Mouse (Mus musculus) ovary, postnatal 14 days (tissue): Measurements from ENCODE around the gene Nmral1.
"Not testable (repeated sequence)": the region's sequence is repeated elsewhere in the genome, so short reads cannot be mapped to it uniquely, and the experiment has no call there.

ENCODE experiments used
- DNase-seq: peaks from one replicate; pipeline ENCODE4 v3.0.0; 2022; ENCODE audit warnings: low spot score

Nmral1 gene

DNA sequence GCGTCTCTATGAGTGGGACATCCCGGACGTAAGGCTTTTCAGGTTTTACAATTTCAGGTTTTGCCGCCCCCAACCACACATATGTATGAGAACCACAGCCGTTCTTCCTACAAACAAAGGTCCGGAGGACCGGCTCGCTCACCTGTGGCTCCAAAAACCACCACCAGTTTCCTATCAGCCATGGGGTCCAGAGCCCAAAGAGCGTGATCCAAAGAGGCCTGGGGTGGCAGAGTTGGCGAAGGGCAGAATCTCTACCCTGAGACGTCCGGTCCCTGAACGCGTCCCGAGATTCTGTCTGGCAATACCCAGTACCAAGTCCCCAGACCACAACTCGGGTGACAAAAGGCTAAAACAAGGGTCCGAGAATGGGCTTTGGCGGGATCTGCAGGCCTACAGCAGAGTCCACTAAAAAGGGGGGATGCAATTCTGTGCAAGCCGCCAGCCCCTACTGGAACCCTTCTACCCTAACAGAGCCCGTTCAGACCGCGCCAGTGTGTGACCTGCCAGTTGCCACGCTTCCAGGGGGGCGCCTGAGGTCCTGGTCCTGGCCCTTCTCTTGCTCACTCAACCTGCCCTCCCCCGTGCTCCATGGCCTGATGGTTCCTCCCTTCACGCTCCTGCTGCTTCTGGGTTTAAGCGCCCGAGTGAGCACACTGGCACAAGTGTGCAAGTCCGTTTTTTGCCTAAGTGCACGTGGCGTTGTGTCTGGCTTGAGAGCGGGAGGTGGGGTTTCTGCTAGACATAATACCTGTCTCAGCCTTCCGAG, at the start of gene Nmral1:
Gene Nmral1 (minus strand): TSS at position 604 of the 766 bp plus-strand sequence.
- peak; percentile 36 for DNase-seq

DNA sequence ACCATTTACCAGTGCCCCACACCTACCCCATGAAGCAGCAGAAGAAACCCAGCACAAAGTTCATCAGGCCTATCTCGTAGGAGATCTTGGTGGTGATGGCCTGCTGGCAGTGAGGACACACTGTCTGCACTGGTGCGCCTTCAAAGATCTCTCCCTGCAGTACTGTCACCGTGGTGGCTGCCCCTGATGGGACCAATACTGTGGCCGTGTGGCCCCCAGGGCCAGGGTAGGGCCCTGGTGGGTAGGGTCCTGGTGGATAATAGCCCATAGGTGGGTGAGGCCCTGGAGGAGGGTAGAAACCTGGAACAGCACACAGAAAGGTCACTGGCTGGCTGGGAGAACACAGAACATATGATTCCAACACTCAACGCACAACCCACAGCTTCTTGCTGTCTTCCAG, 49.6 kb upstream of the Nmral1 start:
- no peak for DNase-seq

DNA sequence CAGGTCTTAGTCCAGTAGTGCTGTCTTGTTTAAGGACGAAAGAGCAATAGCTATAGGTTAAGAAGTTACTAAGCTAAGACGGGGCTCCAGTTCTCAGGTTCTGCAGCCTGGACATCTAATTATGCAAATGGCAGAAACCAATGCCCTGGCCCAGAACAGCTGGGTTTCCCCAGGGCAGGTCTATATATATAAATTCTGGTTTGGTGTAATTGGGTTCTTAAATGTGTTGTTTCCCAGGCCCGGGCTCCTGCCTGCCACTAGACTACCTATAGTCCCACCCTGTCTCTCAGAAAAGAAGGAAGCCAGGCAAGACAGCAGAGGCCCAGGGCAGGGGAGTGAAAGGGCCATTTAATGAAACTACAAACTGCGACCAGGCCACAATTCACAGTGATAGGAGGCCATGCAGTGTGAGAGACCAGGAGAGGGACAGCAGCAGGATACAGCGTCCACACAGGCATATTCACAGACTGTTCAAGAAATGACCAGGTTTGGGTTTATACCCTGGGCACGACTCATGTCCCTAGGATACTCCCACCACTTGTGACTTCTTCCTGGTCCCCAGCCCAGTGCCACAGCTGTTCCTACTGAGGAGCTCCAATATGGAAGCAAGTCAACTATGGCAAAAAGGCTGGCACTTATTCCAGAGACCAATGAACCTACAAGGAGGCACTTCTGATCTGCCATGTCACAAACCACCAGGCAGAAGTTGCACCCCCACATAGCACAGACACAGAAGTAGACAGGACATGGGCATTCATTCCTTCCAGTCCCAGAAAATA, 48.0 kb upstream of the Nmral1 start:
- no peak for DNase-seq

DNA sequence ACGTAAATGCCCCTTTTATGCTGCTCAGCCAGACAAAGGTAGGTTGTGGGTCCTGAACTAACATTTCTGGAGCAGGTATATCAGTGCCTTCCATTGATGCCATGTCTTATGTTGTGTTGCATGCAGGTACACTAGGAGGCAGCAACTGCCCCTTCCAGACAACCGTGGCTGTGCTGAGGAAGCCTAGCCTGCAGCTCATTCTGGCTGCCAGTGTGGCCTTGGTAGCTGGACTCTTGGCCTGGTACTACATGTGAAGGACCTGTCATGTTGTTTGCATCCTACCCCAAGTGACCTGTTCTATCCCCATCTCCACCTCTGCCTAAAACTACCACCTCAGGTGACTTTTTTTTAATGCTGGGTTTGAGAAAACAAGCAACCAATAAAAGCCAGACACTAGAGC, 46.7 kb upstream of the Nmral1 start:
- no peak for DNase-seq

DNA sequence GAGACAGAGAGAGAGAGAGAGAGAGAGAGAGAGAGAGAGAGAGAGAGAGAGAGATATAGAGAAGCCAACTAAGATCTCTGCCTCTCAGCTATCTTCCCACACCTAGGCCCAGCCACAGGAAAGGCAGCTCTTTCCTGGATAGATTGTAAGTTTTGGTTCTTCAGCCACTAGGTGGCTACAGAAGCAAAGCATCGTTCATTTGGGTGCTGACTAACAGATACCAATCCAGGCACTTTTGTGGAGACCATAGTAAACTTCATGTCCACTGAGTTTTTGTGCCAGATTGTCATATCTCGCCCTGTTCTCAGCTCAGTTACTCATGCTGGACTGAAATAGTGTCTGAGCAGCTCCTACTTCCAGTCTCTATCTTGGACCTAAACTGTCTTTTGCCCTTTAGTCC, 44.1 kb upstream of the Nmral1 start:
- DNase-seq: no peak

DNA sequence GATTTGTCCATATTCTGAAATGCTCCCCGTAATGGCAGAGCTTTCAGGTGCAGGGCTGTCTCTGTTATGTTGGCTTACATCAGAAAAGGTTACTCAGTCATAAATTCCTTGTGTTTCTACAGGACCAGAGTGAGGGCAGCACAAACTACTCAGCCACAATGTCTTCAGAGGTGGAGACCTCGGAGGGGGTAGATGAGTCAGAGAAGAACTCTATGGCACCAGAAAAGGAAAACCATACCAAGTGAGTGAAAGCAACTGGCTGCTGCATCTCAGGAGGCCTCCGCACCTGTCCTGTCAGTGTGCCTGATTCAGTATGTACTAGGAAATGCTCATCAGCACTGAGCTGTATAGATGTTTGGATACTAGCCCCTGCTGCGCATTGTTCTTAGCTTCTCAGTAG, 43.3 kb upstream of the Nmral1 start:
- no peak for DNase-seq

DNA sequence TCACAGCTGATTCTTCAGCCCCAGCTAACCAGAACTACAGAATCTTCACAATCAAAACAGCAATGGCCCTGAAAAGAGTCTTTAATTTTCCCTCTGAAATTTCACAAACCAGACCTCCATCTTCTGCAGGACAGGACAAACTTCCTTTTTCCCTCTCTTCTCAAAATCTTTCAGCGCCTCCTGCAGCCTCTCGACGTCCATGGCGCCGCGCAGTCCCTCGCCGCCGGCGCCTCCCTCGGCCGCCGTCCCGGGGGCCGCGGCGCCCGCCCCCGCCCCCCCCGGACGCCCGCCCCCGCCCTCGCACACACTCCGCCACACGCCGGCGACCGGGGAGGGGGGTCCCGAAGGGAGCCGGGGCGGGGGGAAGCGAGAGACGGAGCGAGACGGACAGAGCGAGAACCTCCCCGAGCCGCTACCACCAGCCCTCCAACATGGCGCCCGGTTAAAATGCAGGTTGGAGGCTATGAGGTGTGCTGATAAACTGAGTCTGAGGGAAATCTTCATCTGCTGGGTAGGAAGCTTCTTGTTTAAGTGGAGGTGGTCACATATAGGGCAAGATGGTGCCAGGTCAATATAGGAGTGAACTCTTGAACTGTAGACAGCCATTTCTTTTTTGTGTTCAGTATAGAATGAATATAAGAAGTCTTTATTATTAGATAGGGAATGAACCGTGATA, 37.6 kb upstream of the Nmral1 start:
- not testable (repeated sequence) for DNase-seq

DNA sequence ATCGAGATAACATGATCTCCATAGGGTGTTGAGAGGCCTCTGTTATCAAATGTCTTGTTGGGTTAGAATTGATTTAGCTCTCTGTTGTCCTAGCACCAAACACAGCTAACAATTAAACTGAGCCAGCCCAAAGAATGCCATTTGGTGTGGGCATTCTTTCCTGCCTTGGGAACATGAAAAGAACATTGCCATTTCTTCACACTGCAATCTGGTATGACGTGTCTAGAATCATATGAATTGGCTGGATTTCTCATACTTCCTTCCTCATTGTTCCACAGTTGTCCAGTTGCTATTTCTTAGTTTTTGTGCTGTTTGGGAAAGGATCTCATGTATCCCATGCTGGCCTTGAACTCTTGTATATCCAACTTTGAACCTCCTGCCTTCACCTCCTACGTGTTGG, 34.9 kb upstream of the Nmral1 start:
- no peak for DNase-seq

DNA sequence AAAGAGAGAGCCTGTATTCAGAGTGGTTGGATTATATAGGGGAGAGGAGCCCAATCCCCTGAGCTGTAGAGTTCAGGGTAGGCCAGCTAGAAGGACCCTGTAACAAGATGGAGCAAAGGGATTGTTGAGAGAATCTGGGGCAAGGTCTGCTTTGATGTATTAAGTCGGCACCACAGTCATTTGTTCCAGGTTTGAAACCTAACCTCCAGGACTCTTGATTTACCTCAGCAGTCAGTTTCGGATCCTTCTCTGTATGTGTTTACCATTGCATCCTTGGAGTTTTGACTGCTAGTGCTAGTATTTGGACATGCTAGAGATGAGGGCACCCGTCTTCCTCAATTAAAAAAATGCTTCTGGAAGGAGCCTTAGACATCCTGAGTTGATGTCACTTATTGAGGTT, 33.0 kb upstream of the Nmral1 start:
- DNase-seq: no peak

DNA sequence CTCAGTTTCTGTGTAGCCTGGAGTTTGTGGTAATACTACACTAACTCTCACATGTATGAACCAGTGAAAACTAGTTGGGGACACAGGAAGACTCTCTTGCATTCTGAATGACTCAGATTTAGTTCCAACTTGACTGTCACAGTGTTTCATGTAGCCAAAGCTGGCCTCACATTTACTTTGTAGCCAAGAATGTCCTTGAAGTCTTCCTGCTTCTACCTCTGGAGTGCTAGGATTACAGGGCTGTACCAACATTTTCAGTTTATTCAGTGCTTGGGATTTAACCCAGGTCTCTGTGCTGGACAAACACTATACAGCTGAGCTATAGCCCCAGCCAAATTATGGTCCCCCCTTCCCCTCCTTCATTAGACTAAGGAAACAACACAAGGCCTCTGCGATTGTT, 23.0 kb upstream of the Nmral1 start:
- no peak for DNase-seq

DNA sequence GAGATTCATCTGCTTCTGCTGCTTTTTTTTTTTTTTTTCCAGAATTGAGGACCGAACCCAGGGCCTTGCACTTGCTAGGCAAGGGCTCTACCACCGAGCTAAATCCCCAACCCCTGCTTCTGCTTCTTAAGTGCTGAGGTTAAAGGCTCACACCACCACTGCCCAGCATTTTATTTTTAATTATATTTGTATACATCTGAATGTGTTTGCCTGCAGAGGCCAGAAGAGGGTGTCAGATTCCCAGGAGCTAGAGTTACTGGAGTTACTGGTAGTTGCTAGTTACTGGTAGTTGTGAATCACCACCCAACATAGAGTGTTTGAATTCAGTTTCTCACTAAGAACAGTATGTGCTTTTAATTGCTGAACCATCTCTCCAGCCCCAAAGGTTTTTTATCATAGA, 20.8 kb upstream of the Nmral1 start:
- DNase-seq: no peak

DNA sequence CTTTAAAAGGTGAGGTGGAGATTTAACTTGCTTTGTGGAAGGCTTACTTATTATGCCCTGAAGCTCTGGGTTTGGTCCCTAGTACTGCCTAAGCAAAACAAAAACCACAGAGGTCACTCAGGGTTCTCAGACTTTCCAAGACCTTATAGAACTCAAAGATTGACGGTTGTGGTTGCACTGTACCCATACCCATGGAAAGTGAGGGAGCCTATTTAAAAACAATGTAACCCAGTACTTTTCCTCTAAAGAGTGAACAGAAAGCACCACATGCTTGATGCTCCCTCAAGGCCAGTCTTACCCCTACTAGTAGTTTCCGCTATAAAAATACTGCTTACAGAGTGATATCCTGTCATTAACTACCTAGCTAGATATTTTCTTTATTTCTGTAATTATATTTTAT, 17.1 kb upstream of the Nmral1 start:
- no peak for DNase-seq

DNA sequence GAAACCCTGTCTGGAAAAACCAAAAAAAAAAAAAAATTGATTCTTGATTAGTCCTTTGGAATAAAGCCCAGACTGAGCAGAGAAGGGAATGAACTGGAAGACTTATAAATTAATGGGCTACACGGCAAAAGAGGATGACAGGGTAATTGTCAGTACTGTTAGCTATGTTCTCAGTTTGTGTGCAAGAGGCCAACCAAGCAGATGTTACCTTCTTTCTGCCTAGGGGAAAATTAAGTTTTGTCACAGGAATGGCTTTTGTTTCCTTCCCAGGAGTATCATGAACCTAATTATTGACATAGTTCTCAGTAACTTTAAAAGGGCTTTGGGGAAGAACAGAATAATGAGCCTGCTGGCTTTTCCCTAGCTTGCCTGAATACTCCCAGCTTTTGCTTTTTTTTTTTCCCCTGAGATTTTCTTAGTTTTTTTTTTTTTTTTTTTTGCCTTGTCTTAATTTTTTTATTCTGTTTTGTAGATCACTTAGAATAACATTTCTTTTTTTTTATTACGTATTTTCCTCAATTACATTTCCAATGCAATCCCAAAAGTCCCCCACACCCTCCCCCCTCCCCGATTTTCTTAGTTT, 11.7 kb upstream of the Nmral1 start:
- no peak for DNase-seq

DNA sequence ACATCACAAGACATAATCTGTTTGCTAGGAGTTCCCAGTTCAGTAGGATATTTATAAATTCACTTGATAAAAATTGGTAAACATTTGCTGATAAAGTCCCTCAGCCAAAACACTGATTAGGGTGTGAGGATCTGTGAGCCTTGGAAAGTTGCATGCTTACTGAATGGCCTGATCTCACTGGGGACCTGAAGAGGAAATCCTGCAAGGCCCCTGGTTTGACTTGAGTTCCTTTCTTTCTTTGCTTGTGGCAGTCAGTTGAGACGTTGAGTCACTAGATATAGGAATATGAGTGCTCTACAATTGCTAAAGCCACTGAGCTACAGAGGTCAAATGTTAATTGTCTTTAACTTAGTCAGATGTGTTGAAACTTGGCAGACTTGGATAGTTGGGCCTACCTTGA, 8.8 kb upstream of the Nmral1 start:
- no peak for DNase-seq

DNA sequence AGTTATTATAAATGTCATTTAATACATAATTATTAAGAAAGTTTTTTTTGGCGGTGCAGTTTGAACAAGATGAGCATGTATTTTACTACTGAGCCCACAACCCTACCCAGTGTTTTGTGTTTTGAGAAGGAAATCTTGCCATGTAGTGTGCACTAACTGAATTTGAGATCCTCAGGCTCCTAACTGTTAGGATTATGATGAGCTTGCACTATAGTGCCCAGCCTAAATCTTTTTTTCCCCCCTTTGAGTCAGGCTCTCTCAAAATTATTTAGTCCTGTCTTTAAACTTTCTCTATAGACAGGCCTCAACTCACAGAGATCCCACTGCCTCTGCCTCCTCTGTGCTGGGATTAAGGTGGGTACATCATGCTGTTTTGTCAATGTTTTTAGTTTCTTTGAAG, 8.4 kb upstream of the Nmral1 start:
- DNase-seq: no peak

DNA sequence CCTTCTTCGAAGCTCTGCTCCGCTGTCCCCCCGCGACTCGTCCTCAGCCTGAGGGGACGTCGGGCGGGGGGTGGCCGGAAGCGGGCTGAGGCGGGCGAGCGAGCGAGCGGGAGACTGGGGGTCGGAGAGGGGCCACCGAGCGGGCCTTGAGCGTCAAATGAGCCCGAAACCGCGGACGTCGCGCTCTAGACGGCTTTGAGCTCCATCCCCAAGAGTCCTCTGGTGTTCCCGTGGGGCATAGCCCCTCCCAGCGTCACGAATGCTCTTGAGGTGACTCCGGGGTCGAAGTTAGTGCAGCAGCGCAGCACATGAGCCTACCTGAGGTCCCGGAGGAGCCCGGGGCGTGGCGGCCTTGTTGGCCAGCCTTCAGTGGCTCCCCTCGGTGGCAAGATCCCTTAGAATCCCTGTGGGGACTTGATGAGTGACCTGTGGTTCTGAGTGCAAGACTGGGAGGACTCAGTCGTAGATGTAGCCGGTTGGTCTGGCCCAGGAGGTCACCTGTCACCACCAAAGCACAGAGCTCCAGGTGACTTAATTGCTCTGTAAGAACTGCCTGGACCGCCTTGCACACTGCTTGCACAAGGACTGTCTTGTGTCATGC, 7.5 kb upstream of the Nmral1 start:
- DNase-seq: no peak

DNA sequence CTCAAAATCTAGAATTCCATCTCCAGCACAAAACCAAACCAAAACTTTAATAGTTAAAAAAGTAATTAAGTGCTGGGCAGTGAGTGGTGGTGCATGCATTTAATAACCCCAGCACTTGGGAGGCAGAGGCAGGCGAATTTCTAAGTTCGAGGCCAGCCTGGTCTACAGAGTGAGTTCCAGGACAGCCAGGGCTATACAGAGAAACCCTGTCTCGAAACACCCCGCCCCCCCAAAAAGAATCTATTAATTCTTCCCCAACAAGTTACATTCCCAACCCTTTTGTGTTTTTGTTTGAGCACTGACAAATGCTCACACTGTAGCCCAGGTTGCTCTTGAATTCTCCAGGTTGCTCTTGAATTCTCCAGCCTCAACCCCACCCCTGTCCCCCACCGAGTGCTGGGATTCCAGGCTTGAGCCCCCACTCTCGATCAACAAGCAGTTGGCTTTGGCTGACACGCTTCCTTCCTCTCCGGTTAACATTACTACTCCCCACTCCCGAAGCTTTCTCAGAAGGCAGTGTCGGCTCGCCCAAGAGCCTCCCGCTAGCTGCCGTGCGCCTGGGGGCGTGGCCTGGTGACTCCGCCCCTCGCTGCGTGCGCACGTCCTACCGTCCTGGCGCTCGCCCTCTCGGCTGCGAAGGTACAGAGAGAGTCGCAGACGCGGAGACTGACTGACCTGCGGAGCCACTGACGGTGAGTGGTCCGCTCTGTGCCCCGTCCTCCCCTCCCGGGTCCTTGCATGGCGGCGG, 6.8 kb upstream of the Nmral1 start, which contains the start of gene Hmox2:
Gene Hmox2 (plus strand): TSS at position 582 of the 748 bp plus-strand sequence.
- DNase-seq: peak; percentile 94

DNA sequence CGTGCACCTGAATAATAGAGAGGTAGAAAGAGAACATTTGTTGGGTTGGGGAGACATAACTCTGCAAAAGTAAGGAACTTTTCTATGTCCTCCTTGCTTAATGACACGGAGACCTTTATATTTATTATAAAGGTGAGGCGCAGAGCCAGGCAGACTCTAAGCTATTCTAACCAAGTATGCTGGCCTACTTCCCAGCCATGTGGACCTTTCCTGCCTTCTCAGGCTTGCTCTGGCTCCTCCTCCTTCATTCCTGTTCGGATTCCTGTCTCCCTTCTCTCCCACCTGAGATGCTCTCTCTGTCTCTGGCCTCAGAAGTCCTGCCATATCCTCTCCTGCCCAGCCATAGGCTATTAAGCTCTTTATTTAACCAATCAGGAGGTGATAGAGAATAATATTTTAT, 6.1 kb upstream of the Nmral1 start:
- no peak for DNase-seq

DNA sequence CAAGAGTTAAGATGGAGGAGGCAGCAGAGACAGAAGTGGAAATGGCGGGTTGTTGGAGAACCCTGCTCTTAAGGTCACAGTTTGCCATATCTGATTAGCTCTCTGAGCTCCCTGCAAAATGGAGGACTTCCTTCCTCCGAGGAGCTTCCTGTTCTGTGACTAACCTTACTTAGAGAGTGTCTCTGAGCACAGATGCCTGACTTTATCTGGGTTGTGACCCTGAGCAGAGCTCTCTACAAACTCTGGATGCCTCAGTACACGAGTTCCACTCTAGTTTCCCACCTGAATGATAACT, 3.7 kb upstream of the Nmral1 start:
- no peak for DNase-seq

DNA sequence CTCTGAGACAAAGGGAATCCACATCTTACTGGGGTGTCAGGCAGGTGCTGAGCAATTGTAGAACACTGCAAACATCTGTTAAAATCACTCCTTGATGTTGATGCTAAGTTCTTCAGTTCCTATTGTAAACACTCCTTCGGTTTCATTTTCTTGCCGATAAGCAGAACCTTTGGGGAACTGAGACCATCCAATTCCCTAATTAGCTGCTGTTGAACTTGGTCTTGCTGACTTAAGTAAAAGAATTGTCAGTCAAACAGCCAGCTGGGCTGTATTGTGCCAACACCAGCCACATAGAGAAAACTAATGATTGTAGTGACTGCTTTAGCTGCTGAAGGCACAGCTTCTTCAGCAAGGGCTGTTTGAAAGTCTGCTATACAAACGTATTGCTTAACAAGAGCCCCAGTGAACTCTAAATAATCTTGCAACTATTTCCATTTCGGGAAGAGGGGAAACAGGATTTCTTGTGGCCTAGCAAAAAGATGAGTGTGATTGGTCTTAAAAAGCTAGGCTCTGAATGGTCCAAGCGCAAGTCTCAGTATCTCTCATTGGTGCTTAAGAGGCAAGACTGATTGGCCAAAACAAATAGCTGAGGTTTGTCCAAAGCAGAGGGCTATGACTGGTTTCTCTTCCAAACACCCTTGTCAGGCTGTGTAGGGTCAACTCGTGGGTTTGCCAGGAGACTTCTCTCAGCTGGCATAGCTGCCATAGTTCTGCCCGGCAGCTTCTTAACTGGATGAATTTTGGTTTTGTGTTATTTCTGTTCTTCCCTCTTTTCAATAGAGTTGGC, 3.2 kb upstream of the Nmral1 start:
- DNase-seq: no peak

DNA sequence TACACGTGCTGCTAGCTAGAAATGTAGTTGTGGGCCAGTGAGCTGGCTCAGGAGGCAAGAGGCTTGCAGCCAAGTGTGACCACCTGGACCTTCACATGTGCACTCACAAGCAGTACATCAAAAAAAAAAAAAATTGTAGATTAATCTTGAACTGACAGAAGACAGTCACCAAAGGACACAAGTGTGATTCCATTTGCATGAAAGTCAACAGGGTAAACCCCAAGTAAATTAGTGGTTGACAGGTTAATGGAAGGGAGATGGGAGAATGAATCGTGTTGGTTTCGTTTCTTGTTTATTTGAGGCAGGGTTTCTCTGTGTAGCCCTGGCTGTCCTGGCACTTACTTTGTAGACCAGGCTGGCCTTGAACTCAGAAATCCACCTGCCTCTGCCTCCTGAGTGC, 1.3 kb downstream of the Nmral1 start:
- no peak for DNase-seq
